Mouse (Mus musculus) CH12.LX (cell line): ENCODE measurements at regions not wholly inside any gene's neighbourhood (a gene's known extent, or its start where the extent isn't known, plus 50 kb on each side); places are given as distances from the start of the nearest gene placed in this dataset.

ENCODE experiments used
- DNase-seq: peaks from one replicate; pipeline ENCODE4 v3.0.0-alpha.2; 2013; ENCODE audit errors: extremely low read depth
- H3K27ac ChIP-seq: 2 replicates; pipeline ENCODE4 v1.5.1; 2012; ENCODE audit warnings: low read depth, mild to moderate bottlenecking, control low read depth, moderate library complexity; ENCODE audit not compliant: insufficient read depth
- H3K27me3 ChIP-seq: replicated peaks from 2 replicates; pipeline ENCODE3; 2012; ENCODE audit warnings: inconsistent platforms
- H3K36me3 ChIP-seq, 2 experiments: replicated peaks in 1 of 2; 2 replicates each; pipeline versions ENCODE3 to v1.6.1; 2012; ENCODE audit warnings: inconsistent platforms in 1 of 2, low read length in 1 of 2, mild to moderate bottlenecking in 1 of 2, mixed read lengths in 1 of 2, moderate library complexity in 1 of 2; ENCODE audit not compliant: control insufficient read depth in 1 of 2, insufficient read depth in 1 of 2
- H3K4me1 ChIP-seq, 2 experiments: 2 replicates each; pipeline ENCODE4 v1.6.1; 2012; ENCODE audit warnings: inconsistent platforms in 1 of 2, moderate library complexity in 1 of 2; ENCODE audit not compliant: insufficient read depth in 2 of 2, control insufficient read depth in 1 of 2
- H3K4me2 ChIP-seq: 2 replicates; pipeline ENCODE4 v1.6.1; 2012; ENCODE audit warnings: low read depth, mild to moderate bottlenecking, control low read depth; ENCODE audit not compliant: poor library complexity, insufficient read depth, severe bottlenecking
- H3K4me3 ChIP-seq, 3 experiments: fragments of 150-350 bp in 1 of 3; sonication (generic) in 1 of 3; replicated peaks in 1 of 3; 2 replicates each; pipeline versions ENCODE3 to v1.5.1; 2011 to 2012; ENCODE audit warnings: low read depth in 2 of 3, low read length in 2 of 3, mild to moderate bottlenecking in 2 of 3, moderate library complexity in 2 of 3, control low read depth in 1 of 3, improper control_type of control experiment in 1 of 3, inconsistent platforms in 1 of 3, mixed read lengths in 1 of 3; ENCODE audit not compliant: poor library complexity in 1 of 3
- H3K79me2 ChIP-seq: replicated peaks from 2 replicates; pipeline ENCODE4 v1.6.1; 2012; ENCODE audit warnings: mild to moderate bottlenecking, moderate library complexity; ENCODE audit not compliant: control insufficient read depth, poor library complexity, insufficient read depth, severe bottlenecking; ENCODE audit errors: extremely low read depth
- H3K9ac ChIP-seq: 2 replicates; pipeline ENCODE4 v1.6.1; 2012; ENCODE audit warnings: low read depth, mild to moderate bottlenecking, control low read depth, moderate library complexity; ENCODE audit not compliant: insufficient read depth
- H3K9me3 ChIP-seq: replicated peaks from 2 replicates; pipeline ENCODE3; 2012; ENCODE audit warnings: low read length, inconsistent platforms, mixed read lengths
- CHD1 ChIP-seq: IDR thresholded peaks from 2 replicates; pipeline ENCODE4 v1.6.1; 2012; ENCODE audit warnings: low read depth, low read length, improper control_type of control experiment, inconsistent platforms
- CTCF ChIP-seq, 2 experiments: IDR thresholded peaks in 1 of 2; conservative IDR thresholded peaks in 1 of 2; 2 replicates each; pipeline ENCODE4 v1.5.1; 2011 to 2012; ENCODE audit warnings: low read depth in 2 of 2, low read length in 2 of 2, improper control_type of control experiment in 1 of 2, inconsistent platforms in 1 of 2, mild to moderate bottlenecking in 1 of 2, moderate library complexity in 1 of 2
- ELF1 ChIP-seq: IDR thresholded peaks from 2 replicates; pipeline ENCODE4 v1.6.1; 2014; ENCODE audit warnings: low read depth, mild to moderate bottlenecking, inconsistent platforms, low read length, improper control_type of control experiment
- HCFC1 ChIP-seq: IDR thresholded peaks from 2 replicates; pipeline ENCODE4 v1.6.1; 2012; ENCODE audit warnings: low read depth, mild to moderate bottlenecking, inconsistent platforms, low read length, improper control_type of control experiment
- JUND ChIP-seq: conservative IDR thresholded peaks from 2 replicates; pipeline ENCODE4 v1.6.1; 2011; ENCODE audit warnings: low read depth, low read length, improper control_type of control experiment
- KAT2A ChIP-seq: IDR thresholded peaks from 2 replicates; pipeline ENCODE4 v1.6.1; 2012; ENCODE audit warnings: low read length, improper control_type of control experiment, inconsistent platforms; ENCODE audit not compliant: insufficient replicate concordance
- MEF2A ChIP-seq: IDR thresholded peaks from 2 replicates; pipeline ENCODE4 v1.6.1; 2014; ENCODE audit warnings: low read depth, mild to moderate bottlenecking, inconsistent platforms, low read length, improper control_type of control experiment, borderline replicate concordance
- MXI1 ChIP-seq: IDR thresholded peaks from 2 replicates; pipeline ENCODE4 v1.6.1; 2011; ENCODE audit warnings: mild to moderate bottlenecking, low read depth, low read length, improper control_type of control experiment
- NELFE ChIP-seq: IDR thresholded peaks from 2 replicates; pipeline ENCODE4 v1.6.1; 2011; ENCODE audit warnings: low read depth, low read length, improper control_type of control experiment
- PAX5 ChIP-seq: IDR thresholded peaks from 2 replicates; pipeline ENCODE4 v1.6.1; 2012; ENCODE audit warnings: low read length, inconsistent platforms, mixed read lengths
- RAD21 ChIP-seq: IDR thresholded peaks from 2 replicates; pipeline ENCODE4 v1.6.1; 2011; ENCODE audit warnings: low read depth, mild to moderate bottlenecking, low read length, improper control_type of control experiment, moderate library complexity
- RCOR1 ChIP-seq: conservative IDR thresholded peaks from 2 replicates; pipeline ENCODE4 v1.6.1; 2012; ENCODE audit warnings: low read depth, mild to moderate bottlenecking, inconsistent platforms, low read length, improper control_type of control experiment
- SIN3A ChIP-seq: IDR thresholded peaks from 2 replicates; pipeline ENCODE4 v1.6.1; 2012; ENCODE audit warnings: low read length, improper control_type of control experiment, inconsistent platforms
- SMC3 ChIP-seq: IDR thresholded peaks from 2 replicates; pipeline ENCODE4 v1.6.1; 2011; ENCODE audit warnings: low read depth, low read length, improper control_type of control experiment
- TCF12 ChIP-seq: IDR thresholded peaks from 2 replicates; pipeline ENCODE4 v1.6.1; 2014; ENCODE audit warnings: low read depth, mild to moderate bottlenecking, inconsistent platforms, low read length, improper control_type of control experiment
- USF1 ChIP-seq: IDR thresholded peaks from 2 replicates; pipeline ENCODE4 v1.6.1; 2014; ENCODE audit warnings: low read depth, mild to moderate bottlenecking, inconsistent platforms, low read length, improper control_type of control experiment
- USF2 ChIP-seq: conservative IDR thresholded peaks from 2 replicates; pipeline ENCODE4 v1.6.1; 2011; ENCODE audit warnings: low read depth, low read length, improper control_type of control experiment
- ZKSCAN1 ChIP-seq: IDR thresholded peaks from 2 replicates; pipeline ENCODE4 v1.6.1; 2012; ENCODE audit warnings: low read depth, inconsistent platforms, low read length, improper control_type of control experiment, borderline replicate concordance
- ZMIZ1 ChIP-seq: IDR thresholded peaks from 2 replicates; pipeline ENCODE4 v1.6.1; 2012; ENCODE audit warnings: low read depth, mild to moderate bottlenecking, inconsistent platforms, low read length, improper control_type of control experiment
- dilution Hi-C: fragments of 300-500 bp; cut with MboI; formaldehyde crosslinking; loops from 2 replicates; pipeline ENCODE4 v1.14.3; 2020; ENCODE audit warnings: low sequenced_read_pairs; ENCODE audit not compliant: extremely low pct_unique_long_range_greater_than_20kb, extremely low pct_ligation_motif_present
- in situ Hi-C: fragments of 300-500 bp; cut with MboI; formaldehyde crosslinking; loops from 3 replicates; pipeline ENCODE4 v1.14.3; 2019; ENCODE audit warnings: low sequenced_read_pairs, low pct_ligation_motif_present, low pct_unique_long_range_greater_than_20kb, mixed read lengths

DNA sequence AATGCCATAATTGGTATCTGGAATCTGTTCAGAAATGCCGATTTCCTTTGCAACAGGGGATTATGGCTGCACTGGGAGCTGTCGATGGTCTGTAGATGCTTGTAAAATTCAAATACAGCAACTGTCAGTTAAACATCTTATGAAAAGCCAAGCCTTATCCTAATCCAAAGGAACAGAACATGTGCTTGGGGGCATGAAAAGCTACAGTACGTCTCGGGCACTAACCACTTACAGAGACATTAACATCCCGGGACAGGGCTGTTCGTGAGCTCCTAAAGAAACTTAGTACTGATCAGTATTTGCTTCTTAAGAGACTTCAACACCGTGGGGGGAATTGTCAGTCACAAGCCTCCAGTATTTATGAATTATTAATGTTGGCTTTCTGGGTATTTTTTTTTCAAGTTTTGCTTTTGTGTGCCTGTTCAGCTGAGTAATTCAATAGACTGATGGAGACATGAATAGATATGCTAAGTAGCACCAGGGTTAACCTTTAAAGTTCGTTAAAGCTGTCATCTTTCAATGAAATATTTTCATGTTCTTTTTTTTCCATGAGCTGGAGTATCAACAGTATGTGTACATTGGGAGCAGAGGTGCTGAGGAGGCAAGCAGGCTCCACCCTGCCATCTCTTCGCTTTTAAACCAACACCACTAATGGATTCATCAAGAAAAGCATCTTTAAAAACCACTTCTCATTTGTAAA, 272.3 kb downstream of the Tle4 start:
- no peak for DNase-seq
- Histone ChIP-seq H3K4me3 (no peak overlapping the region), H3K9ac (no peak overlapping the region), H3K4me2 (no peak overlapping the region), H3K79me2 (no peaks in the 10 kb centered on the region), H3K9me3 (no peaks in the 10 kb centered on the region), H3K4me1 (peaks cover 3 to 7% of the 10 kb centered on the region in 2 experiments; a peak in 3 of 4 replicates), H3K36me3 (no peaks in the 10 kb centered on the region), H3K27ac (no peak overlapping the region), H3K27me3 (no peaks in the 10 kb centered on the region)
- in situ Hi-C loops (no loop called here), dilution Hi-C loops (no loop called here)
- TF ChIP-seq SIN3A: no peak
- no peak for TF ChIP-seq ELF1
- TF ChIP-seq PAX5: no peak
- TF ChIP-seq SMC3: no peak
- TF ChIP-seq MEF2A: no peak
- no peak for TF ChIP-seq ZMIZ1
- no peak for TF ChIP-seq NELFE
- TF ChIP-seq HCFC1: no peak
- no peak for TF ChIP-seq KAT2A
- TF ChIP-seq ZKSCAN1: no peak
- TF ChIP-seq MXI1: no peak
- no peak for TF ChIP-seq JUND
- no peak for TF ChIP-seq CHD1
- TF ChIP-seq CTCF (conservative IDR thresholded peaks at IDR 0.05 in 1 of 2, IDR thresholded peaks at IDR 0.05 in 1 of 2; ENCODE audit: low read depth in 2 of 2, low read length in 2 of 2): no peak
- no peak for TF ChIP-seq USF1
- no peak for TF ChIP-seq TCF12
- no peak for TF ChIP-seq RAD21

DNA sequence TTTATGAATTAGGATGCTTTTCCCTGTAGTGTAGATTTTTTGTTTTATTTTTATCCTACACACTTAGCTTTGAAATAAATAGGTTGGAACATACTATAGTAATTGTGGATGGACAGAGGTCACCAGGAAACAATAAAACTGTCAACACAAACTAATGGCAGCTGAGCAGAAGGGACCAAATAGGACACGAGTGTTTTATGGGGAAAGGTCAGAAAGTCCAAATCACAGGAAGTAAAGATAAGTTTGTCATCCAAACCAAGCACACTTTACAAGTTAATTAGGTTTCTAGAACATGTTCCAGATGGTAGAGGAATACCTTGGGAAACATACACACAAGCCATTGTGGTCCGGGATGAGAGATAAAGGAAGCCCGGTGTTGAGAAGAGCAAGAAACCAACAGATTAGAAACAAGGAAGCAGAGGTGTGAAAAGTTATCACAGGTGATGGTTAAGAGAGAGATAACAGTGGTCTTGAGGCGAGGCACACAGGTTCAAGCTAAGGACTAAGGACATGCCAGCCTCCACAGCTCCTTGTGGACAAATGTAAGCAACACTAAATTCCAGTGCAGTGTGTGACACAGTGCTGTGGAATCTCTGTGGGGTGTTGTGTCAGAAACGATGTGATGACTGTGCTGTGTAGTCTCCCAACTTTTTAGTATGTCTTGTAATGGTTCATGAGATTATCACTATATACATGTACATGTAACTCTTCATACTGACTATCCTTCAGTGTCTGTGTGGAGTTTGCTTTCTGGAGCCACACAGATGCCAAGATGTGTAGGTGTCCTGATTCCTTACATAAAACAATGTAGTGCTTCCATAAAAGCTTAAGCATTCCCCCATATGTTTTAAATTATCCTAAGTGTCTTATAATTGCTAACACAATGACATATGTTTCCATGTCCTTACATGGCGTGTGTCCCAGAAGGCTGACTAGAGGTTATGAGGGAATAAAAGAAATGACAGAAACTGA, 264.5 kb downstream of the Tle4 start:
- no peaks in the 10 kb centered on the region for H3K79me2 ChIP-seq
- H3K27me3 ChIP-seq: no peaks in the 10 kb centered on the region
- no peaks in the 10 kb centered on the region for H3K36me3 ChIP-seq
- no peaks in the 10 kb centered on the region for H3K9me3 ChIP-seq
- H3K4me2 ChIP-seq: no peak overlapping the region
- DNase-seq: no peak
- TF ChIP-seq KAT2A: no peak
- no peak for TF ChIP-seq HCFC1
- no peak for TF ChIP-seq USF2
- TF ChIP-seq RCOR1: no peak
- H3K27ac ChIP-seq: no peak overlapping the region
- no peaks in the 10 kb centered on the region for H3K4me1 ChIP-seq
- no peak overlapping the region for H3K9ac ChIP-seq
- no peak overlapping the region for H3K4me3 ChIP-seq
- dilution Hi-C loops: no loop called here
- in situ Hi-C loops: no loop called here
